Mouse (Mus musculus) layer of hippocampus, adult 2 months (tissue): ENCODE results near the gene Pth1r. TPM values are rescaled to one million over a fixed set of nuclear protein-coding genes. Genes with fewer than 3 reads are reported as not detected.

ENCODE experiments used
- DNase-seq, 2 experiments: peaks; one replicate each; pipeline ENCODE4 v3.0.0; 2022; ENCODE audit warnings: low spot score in 2 of 2
- H3K27ac ChIP-seq: fragments of 200-600 bp; 2 replicates; pipeline ENCODE4 v1.8.1; 2022
- H3K4me3 ChIP-seq: fragments of 200-600 bp; 2 replicates; pipeline ENCODE4 v1.8.1; 2022; ENCODE audit warnings: mild to moderate bottlenecking
- CTCF ChIP-seq: fragments of 200-600 bp; conservative IDR thresholded peaks from 2 replicates; pipeline ENCODE4 v1.8.1; 2022; ENCODE audit warnings: antibody characterized with exemption, mild to moderate bottlenecking, moderate library complexity
- total RNA-seq, 2 experiments: library from RNA; stranded (reverse); gene quantifications; 2 replicates each; pipeline ENCODE4 v1.2.3; 2021

The Pth1r gene
- total RNA-seq, 2 experiments from 2014 or later: 4.4 to 5.0 TPM

DNA sequence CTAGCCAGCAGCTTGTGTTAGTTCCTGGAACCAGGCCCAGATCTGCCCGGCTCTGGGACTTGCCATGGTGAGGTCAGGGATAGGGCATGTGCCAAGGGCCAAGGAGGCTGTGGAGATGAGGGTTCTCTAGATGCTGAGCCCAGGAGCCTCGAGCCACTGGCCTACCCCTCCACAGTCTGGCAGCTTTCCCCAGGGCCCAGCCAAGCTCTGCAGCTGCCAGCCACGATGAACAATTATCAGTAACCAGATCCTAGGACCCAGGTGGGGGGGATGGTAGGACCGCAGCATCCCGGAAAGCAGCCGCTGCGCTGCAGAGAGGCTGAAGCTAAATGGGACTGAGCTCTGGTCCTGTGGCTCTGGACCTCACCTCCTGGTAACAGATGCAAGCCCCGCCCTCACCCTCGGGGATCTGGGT is 21.2 kb downstream of the Pth1r start:
- no peak for TF ChIP-seq CTCF
- H3K27ac ChIP-seq: no peak overlapping the region
- no peak overlapping the region for H3K4me3 ChIP-seq
- DNase-seq: peak; percentile 34 to 37

DNA sequence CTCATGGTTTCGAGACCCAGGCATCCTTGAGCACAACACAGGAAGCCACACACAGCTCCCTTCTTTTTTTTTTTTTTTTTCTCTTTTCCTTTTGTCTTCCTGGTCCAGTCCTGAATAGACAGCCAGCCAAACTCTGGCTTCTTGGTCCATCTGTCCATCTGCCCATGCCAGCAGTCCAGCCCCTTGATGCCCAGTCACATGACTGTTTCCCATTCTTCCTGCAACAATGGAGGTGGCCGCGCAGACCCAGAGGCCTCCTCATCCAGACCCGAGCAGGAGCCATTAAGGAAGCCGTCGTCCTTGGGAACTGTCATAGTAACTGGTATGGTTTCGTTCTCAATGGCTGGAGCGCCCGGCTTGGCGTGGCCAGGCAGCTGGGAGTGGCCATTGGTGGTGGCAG is 24.9 kb downstream of the Pth1r start:
- Histone ChIP-seq H3K4me3 (no peak overlapping the region), H3K27ac (no peak overlapping the region)
- TF ChIP-seq CTCF: no peak
- no peak for DNase-seq

DNA sequence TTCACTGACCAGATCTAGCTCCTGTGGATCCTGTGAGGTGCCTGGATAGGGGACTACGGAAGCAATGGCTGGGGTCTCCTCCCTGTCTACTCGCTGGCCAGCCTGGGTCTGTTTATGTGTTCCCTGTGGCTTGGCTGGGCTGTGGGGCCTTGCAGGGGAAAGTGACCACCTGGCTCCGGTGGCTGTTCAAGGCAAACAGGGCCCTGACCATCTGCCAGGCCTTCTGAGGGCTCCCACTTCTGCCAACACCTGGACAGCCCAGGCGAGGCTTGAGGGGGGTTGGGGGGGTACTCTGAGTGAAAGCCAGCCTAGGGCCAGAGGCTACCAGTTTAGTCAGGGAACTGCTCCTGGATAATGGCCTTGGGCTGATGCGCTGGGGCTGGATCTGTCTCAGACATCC is 27.0 kb downstream of the Pth1r start:
- TF ChIP-seq CTCF: no peak
- no peak for DNase-seq
- no peak overlapping the region for H3K4me3 ChIP-seq
- no peak overlapping the region for H3K27ac ChIP-seq

- TF ChIP-seq CTCF: no peak
- no peak for DNase-seq
Measured at GRCm38 (mm10) chr9:110718810-110719209, 28.1 kb downstream of the Pth1r start.

DNA sequence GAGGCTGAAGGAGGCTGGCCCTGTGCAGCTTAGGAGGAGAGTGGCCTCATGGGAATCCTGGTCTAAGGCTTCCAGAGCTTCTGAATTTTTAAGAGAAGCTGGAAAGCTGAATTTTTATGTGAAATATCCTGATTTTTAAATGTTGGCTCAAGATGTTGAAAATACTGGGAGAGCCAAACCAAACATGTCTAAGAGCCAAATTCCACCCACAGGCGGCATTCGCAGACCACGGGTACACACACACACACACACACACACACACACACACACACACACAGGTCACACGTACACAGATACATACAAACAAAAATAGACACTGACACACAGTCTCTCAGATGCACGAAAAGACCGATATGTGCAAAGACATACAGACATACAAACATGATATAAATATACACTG is 28.9 kb downstream of the Pth1r start:
- Histone ChIP-seq H3K4me3 (no peak overlapping the region), H3K27ac (no peak overlapping the region)
- DNase-seq: no peak
- TF ChIP-seq CTCF: no peak

More at GRCm38 (mm10) chr9:110718810-110719209, 28.1 kb downstream of the Pth1r start:
- Histone ChIP-seq H3K27ac (no peak overlapping the region), H3K4me3 (no peak overlapping the region)

GRCm38 (mm10) chr9:110716775-110717174 is 30.2 kb downstream of the Pth1r start:
- peak; percentile 57 to 66 for DNase-seq
- peak; percentile 86 for TF ChIP-seq CTCF
- Histone ChIP-seq H3K4me3 (no peak overlapping the region), H3K27ac (no peak overlapping the region)

DNA sequence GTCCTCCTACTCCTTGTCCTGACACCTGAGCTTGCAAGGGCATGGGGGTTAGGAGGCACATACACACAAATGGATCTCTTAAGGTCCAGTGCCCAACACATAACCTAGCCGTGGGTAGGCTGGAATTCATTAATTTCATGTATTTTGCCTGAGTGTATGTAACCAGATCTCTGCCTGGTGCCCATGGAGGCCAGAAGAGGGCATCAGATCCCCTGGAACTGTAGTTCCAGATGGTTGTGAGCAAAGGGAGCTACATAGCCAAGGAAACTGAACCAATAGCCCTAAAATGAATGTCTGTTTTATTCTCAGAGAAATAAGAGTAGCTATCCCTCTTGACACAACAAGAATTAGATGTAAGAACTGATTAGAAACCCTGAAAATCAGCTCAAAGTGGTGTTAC is 31.5 kb downstream of the Pth1r start:
- no peak for DNase-seq
- no peak overlapping the region for H3K27ac ChIP-seq
- H3K4me3 ChIP-seq: no peak overlapping the region
- peak; percentile 71 for TF ChIP-seq CTCF

DNA sequence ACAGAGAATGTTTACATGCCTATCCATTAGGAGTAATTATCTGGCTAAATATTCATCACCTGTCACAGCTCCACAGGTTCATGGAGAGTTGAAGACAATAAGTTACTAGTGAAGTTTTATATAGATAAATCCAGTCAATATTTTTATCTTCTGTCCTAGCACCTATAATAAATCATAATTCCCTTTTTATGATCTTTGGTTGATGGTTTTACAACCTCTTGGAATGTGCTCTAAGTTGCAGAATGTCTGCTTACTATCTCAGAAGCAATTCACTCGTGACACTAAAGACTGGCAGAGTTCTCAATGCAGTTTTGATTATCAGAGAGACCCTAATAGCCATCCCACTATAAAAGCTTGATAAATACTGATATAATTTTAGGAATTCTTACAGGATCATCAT is 33.6 kb downstream of the Pth1r start:
- DNase-seq: no peak
- no peak overlapping the region for H3K4me3 ChIP-seq
- TF ChIP-seq CTCF: no peak

DNA sequence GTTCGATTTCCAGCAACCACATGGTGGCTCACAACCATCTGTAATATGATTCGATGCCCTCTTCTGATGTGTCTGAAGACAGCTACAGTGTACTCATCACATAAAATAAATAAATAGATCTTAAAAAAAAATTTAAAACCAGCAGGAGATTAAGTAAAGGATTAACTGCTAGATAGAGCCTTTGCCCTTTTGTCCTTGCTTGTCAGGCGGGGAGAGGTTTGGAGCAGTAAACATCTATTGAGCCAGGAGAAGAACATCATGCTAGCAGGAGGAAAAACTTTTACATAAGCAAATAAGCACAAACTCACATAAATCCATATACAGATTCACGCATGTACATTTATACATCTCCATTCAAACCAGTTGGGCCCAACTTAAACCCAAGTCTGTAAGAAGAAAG is 34.4 kb downstream of the Pth1r start:
- Histone ChIP-seq H3K27ac (no peak overlapping the region), H3K4me3 (no peak overlapping the region)
- DNase-seq: no peak
- no peak for TF ChIP-seq CTCF

More for the DNA sequence above, 33.6 kb downstream of the Pth1r start:
- no peak overlapping the region for H3K27ac ChIP-seq

DNA sequence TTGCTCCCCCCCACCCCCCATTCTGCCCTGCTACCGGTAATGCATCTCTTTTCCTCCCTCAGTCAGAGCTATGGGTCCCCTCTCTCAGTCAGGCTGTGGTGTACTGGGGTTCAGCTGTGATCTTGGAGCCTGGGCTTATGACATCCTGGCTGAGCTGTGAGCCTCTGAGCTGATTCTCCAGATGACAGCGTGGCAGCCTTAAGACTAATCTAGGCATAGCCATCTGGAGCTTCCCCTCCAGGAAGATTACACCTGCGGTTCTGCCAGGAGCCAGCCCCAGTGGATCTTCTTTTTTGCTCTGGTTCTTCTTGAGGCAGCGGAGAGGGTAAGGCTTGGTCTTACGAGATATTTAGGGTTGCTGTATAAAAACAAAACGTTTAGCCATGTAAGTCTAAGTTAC is 34.9 kb downstream of the Pth1r start:
- Histone ChIP-seq H3K27ac (no peak overlapping the region), H3K4me3 (no peak overlapping the region)
- no peak for DNase-seq
- TF ChIP-seq CTCF: no peak

GRCm38 (mm10) chr9:110711532-110711931 is 35.4 kb downstream of the Pth1r start:
- no peak for TF ChIP-seq CTCF
- no peak for DNase-seq
- H3K4me3 ChIP-seq: no peak overlapping the region
- H3K27ac ChIP-seq: no peak overlapping the region

- TF ChIP-seq CTCF: peak; percentile 96
- H3K27ac ChIP-seq: no peak overlapping the region; the same call in 1 of the 2 replicates
- no peak overlapping the region; the same call in 1 of the 2 replicates for H3K4me3 ChIP-seq
- DNase-seq: peak; percentile 79 to 81
Measured at GRCm38 (mm10) chr9:110709640-110710258, 37.2 kb downstream of the Pth1r start.

DNA sequence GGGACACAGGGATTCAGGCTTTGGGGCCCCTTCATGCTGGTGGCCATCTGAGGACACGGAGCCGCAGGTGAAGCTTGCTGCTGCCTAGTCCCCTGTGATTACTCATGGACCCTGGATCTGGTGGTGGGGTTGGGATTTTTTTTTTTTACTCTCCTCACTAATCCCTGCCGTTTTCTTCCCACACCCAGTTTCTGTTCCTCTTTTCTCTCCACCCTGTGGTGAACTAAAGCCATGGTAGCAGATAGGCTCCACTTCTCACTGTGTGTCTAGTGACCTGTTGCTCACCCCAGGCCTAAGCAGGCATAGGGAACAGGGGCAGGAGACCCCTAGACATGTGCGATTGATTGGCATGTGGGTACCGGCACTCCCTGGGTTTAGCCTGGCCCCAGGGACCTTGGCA is 40.2 kb downstream of the Pth1r start:
- peak; percentile 24 for TF ChIP-seq CTCF
- no peak overlapping the region for H3K4me3 ChIP-seq
- H3K27ac ChIP-seq: no peak overlapping the region
- DNase-seq: no peak

- Histone ChIP-seq H3K4me3 (no peak overlapping the region), H3K27ac (no peak overlapping the region)
- no peak for DNase-seq
- TF ChIP-seq CTCF: no peak
Measured at GRCm38 (mm10) chr9:110703951-110704350, 43.0 kb downstream of the Pth1r start.
